Mouse (Mus musculus) heart, adult 18-20 months (tissue): Measurements from ENCODE around the gene Edar. TPM values are rescaled to one million over a fixed set of nuclear protein-coding genes. Genes with fewer than 3 reads are reported as not detected.
A peak's percentile ranks its signal among the peaks of the same experiment; 100 is the strongest.

ENCODE experiments used
- DNase-seq, 2 experiments: peaks; one replicate each; pipeline ENCODE4 v3.0.0; 2021 to 2022; ENCODE audit warnings: mixed read lengths in 1 of 2
- total RNA-seq, 2 experiments: library from RNA; stranded (reverse); gene quantifications; 2 replicates each; pipeline ENCODE4 v1.2.3; 2021

Gene Edar
- total RNA-seq, 2 experiments from 2014 or later = 0.30 to 0.31 TPM

DNA sequence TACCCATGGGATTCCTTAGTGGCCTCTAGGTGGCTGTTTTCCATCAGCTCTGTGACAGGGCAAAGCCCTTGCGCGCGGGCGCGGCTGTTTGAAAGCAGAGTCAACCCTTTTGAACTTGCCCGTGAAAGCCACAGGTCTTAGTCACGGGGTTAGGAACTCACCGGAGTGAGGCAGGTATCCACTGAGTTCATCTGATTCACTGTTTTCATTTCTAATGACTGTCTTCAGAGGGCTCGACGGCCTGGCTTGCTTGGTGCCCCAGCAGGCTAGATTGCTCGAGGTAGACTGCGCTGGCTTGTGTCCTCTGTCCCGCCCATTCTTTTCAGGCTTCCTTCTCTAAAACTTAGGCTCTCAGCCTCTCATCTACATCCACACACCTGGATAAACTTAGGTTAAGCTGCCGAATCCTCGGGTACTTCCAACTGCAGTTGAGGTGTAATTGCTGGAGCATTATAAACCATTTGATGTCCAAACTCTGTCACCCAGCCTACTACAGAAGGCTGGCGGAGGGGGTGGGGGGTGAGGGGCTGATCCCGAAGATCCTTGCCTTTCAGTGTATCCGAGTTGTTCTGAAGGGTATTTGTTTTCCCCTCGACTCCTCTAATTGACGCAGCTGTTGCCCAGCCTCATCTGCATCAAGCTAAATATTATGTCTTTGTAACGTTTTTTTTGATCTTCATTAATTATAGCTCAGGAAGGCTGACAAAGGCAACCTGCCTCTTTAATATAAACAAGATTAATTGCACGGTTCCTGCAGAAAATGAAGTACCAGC lies 24.0 kb downstream of the Edar start:
- DNase-seq = no peak

DNA sequence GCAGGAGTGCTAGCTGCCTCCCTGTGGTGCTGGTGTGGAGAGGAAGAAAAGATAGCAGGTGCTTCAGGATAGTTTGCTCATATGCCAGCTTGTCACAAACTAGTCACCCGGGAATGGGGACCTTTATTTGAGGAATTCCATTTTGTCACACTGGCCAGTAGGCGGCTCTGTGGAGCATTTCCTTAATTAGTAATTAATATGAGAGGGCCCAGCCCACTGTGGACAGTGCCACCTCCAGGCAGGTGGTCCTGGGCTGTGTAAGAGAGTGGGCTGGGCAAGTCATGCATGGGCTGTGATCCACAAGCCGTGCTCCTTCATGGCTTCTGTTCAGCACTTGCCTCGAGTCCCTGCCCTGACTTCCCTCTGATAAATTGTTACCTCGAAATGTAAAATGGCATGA lies 26.7 kb downstream of the Edar start:
- no peak for DNase-seq

DNA sequence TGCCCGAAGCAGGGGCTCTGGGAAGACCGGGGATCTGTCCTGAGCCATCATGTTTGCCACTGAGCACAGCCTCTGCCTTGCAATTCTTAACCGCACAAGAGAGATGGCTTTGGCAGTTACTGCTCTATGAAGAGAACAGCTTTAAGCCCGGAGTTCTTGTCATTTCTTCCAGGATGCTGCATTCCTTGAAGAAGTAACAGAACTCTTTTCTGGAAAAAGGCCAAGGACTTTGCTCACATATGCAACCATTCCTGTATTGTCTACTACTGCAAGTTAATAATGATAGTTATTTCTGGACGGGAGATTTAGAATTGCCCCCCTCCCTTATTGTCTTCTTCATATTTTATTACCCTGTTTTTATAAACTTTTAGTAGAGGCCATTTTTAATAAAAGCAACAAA lies 30.8 kb downstream of the Edar start:
- no peak for DNase-seq

DNA sequence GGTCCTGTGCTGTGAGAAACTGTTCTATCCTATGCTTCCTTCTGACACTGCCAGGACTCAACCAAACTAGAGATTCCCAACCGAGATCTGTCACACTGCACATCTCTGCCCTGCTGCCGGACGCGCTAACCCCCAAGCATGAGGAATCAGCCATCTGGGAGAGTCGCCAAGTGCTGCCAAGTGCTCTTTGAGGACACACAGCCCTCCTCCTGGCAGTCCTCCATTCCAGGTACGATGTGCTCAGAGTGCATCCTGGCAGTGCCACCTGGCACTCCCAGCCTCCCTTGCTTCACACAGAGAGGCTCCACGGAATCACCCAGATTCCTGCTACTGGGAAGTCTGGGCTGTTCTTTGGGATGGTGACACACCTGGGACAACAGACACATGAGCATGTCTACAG lies 31.3 kb downstream of the Edar start:
- peak in 1 of 2 experiments; percentile 23 for DNase-seq

DNA sequence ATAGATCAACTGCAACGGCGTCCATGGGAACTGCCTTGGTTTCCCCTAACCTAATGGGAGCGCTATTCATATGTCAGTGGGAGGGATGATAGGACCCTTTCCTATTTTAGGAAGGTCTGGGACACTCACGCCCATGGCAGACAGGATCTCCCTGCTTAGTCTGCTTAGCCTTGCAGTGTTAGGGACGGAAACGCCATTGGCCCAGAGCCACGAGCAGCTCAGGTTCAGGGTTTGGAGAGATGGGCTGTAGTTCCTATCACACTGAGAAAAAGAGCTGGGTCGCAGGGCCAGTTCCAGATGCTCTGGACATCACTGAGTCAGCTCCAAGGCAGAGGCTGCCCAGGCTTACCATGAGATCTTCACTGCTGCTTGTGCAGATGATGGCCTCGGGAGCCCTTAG lies 32.5 kb downstream of the Edar start:
- no peak for DNase-seq

DNA sequence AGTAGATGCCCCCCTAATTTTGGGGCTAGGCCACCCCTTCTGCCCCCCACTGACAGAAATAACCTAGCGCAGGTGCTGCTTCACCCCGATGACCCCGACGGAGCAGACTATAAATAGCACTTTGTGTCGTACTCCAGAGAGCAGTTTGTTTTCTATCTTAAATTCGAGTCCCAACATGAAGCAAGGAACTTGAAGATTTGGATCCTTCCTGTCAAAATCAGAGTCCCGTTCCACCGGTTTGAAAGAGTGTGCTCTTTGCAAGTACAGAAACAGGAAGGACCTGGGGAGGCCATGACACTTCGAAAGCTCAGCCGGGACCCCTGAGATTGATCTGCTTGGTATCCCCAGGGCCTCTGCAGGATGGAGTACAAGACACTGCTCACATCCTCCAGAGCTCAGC lies 33.8 kb downstream of the Edar start:
- DNase-seq = no peak

DNA sequence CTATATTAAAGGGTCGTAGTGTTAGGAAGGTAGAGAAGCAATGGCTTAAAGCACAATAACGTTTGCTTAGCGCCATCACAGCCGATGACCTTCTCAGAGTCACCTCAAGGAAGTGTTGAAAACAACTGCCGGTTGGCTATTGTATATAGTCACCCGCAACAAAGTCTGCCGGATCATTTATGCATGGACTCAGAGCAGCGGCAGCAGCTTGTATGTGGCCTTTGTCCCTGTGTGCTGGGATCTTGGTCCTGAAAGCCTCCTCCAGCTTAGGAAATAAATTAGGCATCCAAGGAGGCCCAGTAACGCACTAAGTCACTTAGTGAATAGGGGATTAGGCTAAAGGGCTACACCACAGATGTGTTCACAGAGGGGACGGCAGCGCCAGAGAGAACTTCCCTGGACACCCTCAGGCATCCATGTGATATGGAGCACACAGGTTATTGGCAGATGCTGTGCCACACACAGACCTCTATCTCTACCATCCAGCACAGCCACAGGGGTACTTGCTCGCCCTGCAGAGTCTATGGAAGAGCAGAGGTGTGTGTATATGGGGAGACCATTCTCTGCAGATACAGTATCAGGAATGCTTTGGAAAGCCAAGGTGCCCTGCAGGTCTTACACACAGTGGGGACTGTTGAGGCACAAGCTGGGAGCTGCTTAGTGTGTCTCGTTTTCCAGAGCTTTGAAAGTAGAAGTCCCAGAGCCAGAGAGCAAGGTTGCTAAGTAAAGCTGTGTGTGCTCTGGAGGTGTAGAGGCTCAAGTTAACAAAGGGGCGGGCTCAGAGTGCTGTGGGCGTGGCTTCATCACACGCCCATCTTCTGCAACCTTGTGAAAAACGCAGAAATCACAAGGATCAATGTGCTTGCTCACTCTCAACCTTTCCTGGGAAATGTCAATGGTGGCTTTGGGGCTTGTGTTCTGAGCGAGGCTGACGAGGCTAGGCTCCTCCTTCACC lies 34.7 kb downstream of the Edar start:
- DNase-seq = no peak

DNA sequence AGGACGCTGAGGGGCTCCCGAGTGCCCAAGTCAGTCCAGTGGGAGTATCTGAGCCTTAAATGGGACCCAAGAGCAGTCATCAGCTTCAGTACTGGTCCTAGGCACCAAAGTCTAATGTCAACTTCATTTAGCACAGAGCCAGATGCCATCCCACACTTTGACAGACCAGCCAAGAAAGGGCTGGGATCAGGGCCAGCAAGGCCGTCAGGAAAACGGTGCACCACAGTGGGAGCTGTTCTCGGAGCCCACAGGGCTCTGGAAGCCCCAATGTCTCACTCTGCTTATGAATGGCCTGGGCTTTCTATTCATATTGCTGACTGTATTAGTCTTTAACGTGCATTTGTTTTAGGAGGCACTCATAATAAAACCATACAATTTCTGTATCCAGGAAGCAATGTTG lies 36.2 kb downstream of the Edar start:
- peak; percentile 13 to 25 for DNase-seq

DNA sequence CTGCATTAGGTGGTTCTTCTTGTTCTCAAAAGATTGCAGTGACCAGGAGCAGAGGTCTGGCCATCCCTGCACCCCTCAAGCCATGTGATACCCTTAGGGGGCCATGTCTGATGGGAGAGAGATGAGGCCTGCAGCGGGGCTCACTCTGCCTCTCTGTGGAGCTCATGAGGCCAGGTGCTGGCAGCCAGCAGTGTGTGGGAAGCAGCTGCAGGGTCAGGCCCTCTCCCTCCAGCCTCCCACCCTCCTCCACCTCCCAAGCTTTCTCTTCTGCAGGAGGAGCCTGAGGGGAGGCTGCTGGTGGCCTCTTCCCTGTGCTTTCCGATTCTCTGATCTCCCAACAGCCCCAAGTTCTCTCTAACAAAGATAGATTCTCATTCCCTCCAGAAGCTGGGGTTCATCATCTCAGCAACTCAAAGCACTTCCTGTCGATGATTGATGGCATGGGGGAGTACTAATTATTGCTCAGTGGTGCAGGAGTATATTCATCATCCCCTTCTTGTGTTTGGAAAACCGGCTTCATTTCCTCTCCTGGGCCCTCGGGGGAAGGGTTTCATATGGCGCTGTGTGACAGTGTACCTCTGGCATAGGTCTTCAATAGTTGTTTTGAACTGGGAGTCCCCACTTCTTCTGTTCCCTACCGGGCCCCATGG lies 38.9 kb downstream of the Edar start:
- no peak for DNase-seq

DNA sequence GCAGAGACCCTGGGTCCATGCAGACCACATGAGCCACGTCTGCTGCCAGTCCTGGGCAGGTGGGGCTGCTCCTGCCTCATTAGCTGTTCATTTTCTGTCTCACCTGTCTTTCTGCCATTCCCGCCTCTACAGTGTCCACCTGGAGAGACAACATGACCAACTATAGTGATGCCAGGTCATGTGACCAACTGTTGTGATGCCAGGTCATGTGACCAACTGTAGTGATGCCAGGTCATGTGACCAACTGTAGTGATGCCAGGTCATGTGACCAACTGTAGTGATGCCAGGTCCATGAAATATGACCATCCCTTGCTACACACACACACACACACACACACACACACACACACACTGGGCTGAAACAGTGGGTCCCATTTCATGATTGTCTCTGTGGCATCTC lies 41.9 kb downstream of the Edar start:
- no peak for DNase-seq

DNA sequence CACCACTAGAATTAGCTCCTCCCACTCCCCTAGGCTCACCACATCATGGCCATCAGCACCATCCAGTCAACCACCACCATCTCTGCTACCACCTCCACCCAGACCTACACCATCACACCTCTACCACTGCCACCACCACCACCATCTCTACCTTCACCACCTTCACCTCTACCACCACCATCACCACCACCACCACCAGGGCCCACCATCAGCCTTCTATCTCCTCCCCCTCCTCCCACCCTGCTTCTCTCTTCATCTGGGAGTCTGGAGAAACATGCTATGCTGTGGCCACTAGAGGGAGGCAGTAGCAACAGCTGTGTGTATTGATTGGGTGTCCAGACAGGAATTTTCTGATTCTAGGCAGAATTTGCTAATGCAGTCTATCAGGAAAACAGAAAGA lies 47.9 kb downstream of the Edar start:
- DNase-seq = peak; percentile 7 to 42

DNA sequence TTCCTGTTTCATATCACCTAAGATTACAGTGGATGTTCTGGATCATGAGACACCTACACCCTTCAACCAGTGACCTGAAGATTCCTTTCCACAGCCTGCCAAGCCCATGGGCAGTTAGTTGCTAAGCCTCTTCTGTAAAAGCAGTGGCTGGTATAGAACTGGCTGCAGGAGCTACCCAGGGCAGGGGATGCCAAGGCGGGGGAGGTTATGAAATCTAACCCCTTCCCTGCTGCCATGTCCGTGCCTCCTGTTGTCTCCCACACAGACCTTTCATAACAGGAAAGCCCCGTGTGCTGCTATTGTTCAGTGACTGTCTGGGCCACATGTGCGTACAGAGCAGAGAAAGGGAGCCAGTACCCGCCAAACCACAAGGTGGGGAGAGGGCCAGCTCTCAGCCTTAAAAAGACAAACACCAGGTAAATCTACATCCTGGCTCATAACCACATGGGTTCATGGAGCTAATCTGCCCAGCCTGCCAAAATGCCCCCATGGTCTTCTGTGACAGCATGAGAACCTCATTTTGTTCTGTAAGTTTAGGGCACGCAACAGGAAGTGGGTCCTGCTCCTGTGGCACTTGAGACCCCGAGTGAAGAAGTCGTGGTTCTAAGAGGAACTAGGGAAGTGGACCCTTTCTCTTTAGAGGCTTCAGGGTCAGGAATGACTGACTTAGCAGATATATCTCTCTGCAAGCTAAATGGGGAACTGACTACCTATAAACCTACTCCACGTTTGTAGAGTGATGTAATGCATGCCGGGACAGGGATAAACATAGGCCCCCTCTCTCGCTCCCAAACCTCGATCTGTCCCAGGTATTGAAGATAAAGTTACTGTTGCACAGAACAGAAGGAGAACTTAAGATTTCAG lies 50.4 kb downstream of the Edar start:
- no peak for DNase-seq

DNA sequence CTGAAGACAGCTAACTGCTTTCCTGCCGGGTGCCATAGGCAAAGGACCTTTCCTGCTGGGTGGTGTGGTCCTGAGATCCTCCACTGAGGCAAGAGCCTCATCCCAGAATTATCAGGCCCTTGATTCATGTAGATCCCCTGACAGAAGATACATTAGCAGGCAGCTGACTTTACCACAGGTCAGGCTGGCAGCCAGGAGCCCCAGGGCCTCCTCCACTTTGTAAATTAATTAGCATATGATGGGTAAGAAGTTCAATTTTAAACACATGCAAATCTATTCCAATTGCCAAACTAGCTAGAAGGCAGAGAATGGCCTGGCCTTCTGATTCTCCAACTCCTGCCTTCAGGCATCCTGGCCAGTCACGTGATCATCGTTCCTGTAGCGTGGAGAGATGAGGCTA lies 56.2 kb downstream of the Edar start:
- DNase-seq = no peak

DNA sequence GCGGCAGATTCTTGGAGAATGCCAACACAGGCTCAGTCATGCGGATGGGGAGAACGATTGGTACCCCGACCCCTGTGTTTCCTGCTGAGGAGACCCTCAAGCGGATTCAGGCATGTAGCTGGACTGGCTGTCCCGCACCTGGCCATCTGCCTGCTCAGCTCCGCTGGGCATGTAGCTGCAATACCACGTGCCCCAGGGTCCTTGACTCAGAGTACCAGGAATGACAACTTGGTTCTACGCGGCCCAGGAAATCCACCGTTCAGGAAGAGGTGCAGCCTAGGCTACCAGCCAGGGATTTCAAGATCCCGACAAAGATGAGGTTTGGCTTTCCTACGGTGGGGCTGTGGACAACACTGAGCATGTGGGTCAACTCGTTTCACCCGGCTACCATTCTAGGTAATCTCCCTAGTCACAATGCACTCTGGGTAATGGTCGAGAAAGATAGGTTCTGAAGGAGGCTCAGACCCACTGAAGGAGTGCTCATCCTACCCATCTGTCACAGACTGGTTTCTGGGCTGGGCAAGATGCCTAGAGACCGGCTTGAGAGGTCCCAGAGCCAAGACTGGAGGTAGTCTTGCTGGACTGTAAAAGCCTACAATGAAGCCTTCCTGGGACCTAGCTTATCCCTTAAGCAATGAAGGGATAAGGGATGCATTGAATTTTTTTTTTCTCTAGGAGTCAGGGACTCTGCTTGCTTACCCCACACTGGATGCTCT lies 56.8 kb downstream of the Edar start:
- DNase-seq = no peak

DNA sequence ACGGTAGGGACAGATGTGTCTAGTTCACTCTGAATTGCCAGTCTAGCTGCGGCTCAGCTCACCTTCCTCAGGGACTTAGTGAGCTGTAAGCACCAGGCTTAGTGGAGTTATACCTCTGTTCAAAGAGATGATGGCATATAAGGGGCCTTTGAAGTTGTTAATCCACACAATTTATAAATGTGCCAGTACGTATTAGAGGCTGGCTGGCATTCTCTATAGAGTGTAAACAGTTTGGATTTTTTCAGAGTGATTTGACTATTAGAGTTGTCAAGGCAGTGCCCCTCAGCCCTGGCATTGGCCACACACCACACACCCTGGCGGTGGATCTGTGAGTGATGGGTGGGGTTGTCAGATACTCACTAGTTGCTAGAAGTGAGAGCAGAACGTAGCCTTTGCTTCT lies 58.9 kb downstream of the Edar start:
- no peak for DNase-seq

DNA sequence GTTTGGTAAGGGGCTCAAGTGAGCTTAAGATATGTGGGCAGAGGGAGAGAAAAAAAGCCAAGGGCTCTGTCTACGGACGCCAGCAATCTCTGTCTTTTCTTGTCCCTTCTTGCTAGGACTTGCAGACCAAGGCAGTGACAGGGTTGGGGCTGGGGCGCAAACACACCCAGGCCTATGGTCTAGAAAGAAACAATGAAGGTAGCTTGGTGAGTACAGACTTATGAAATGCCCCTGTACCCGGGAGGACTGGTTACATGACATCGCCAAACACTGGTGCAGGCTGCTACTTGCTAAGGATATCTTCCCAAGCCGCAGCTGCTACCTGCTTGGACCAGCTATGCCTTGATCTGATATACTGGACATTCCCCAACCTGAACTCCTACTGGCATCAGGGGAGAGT lies 60.9 kb downstream of the Edar start:
- no peak for DNase-seq

DNA sequence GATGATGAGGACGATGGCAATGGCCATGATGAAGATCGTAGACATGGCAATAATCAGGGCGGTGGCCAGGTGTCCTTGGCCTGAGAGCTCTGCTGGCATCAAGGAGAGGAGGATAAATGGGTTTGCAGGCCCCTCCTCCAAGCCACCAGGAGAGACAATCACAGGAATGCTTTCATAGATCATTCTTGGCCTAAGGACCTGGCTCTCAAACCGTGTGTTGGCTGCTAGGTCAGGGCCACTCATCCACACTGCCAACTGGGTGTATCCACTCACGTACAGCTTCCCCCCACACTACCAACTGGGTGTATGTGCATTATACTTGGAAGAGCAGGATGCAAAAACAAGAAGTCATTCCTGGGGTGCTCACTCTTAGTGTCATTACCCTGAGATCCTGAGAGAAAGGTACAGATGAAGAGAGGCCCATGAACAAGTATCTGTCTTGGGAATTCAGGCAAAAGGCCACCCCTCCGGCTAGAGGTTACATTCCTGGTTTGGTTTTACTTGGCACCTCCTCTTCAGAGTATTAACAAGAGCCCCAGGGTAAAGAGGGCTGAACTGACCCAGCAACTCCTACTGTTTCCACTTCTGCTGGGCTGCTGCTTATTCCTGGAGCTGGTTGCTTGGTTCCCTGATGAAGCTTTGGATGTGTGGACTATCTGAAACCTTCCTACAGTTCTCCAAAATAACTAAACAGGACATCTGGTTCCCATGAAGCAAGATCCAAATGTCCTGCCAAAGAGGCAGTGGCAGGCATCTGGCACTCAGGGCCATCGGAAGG lies 64.8 kb downstream of the Edar start:
- DNase-seq = peak; percentile 50 to 69

DNA sequence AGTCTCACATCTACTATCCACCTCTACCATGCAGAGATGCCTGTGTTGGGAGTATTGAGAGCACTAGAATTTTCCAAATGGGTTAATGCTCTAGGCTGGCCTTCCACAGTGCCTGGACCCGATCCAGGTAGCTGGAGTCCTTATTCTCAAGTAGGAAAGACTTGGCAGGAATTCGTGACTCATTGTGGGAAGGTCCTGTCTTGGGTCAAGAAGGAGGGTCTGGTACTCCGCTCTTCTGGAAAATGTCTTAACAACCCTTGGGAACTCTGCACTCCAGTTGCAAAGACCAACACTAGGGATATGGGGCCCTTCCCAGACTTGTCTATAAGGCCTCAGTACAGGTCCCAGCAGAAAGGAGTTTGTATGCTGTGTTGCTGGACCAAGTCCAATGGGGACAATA lies 66.6 kb downstream of the Edar start:
- no peak for DNase-seq

DNA sequence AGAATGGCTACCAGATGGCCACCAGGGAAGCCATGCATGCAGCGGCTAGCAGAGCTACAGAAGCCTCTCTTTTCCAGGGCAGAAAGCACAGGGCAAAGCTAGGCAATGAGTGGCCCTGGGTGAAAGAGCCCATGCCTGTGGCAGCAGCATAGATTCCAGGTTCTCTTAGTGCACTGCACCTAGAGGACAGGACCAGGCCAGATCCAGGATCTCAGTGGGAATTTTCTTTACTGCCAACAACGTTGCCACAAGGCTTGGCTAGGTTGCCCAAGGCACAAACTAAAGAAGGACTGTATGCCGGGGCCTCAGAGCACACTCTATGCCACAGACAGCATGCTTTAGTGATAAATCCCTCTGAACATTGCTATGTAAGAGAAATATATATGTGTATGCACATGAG lies 69.1 kb downstream of the Edar start:
- no peak for DNase-seq

DNA sequence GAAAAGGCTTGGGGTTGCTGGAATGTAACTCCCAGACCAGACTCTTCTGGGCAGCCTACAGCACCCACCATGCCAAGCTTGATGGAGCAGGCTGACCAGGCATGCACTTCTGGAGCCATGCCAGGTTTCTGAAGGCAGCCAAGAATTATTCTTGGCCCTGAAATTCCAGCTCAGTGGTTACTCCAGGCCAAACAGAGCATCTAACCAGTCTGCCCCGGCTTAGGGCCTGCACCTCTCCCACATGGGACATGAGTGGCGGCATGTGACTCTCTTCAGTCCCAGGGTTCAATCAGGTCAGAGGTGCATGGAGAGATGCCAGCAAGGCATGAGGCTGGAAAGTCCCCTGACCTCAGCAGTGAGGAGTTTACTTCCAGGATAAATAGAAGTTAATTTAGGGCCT lies 70.7 kb downstream of the Edar start:
- peak; percentile 69 to 81 for DNase-seq
